Mouse (Mus musculus) spleen, adult 2 months (tissue): ENCODE measurements around the gene Pitpnm3.

Experiments used
- CTCF ChIP-seq: fragments of 200-500 bp; IDR thresholded peaks from 2 replicates; pipeline ENCODE4 v1.5.1; 2011; ENCODE audit warnings: mild to moderate bottlenecking, inconsistent platforms; ENCODE audit not compliant: insufficient read depth, insufficient read length, insufficient replicate concordance; ENCODE audit errors: extremely low read depth
- POLR2A ChIP-seq: fragments of 200-500 bp; IDR thresholded peaks from 2 replicates; pipeline ENCODE4 v1.6.1; 2011; ENCODE audit warnings: low read depth, low read length, inconsistent platforms

GRCm38 (mm10) chr11:72151120-72151519, 15.5 kb upstream of the Pitpnm3 start:
- no peak for TF ChIP-seq POLR2A
- no peak for TF ChIP-seq CTCF
